Mouse (Mus musculus) brain, embryonic 14.5 days (tissue): Measurements from ENCODE around the gene Ssu72. TPM values are rescaled to one million over a fixed set of nuclear protein-coding genes. Genes with fewer than 3 reads are reported as not detected.

ENCODE experiments used
- DNase-seq: peaks from one replicate; pipeline ENCODE4 v3.0.0-alpha.2; 2011; ENCODE audit warnings: low read depth
- CTCF ChIP-seq: fragments of 200-500 bp; IDR thresholded peaks from 2 replicates; pipeline ENCODE4 v1.5.1; 2012; ENCODE audit warnings: inconsistent platforms, mild to moderate bottlenecking, moderate library complexity, borderline replicate concordance; ENCODE audit not compliant: insufficient read depth, insufficient read length; ENCODE audit errors: extremely low read depth
- POLR2A ChIP-seq: fragments of 200-500 bp; IDR thresholded peaks from 2 replicates; pipeline ENCODE4 v1.6.1; 2012; ENCODE audit warnings: mild to moderate bottlenecking, inconsistent platforms, borderline replicate concordance; ENCODE audit not compliant: poor library complexity, insufficient read depth, insufficient read length, severe bottlenecking; ENCODE audit errors: extremely low read depth
- polyA plus RNA-seq: library from polyadenylated mRNA; depleted of rRNA; stranded (reverse); fragments of >200 nt; gene quantifications from 2 replicates; pipeline ENCODE4 v1.2.3, GENCODE M21; 2012; rRNA removed

Gene Ssu72
- polyA plus RNA-seq, 1 experiment: 117 TPM

GRCm38 (mm10) chr4:155777816-155778215 is 73.2 kb downstream of the Ssu72 start:
- no peak for TF ChIP-seq POLR2A
- no peak for TF ChIP-seq CTCF
- DNase-seq: no peak

- TF ChIP-seq POLR2A (no peak), CTCF (no peak)
- no peak for DNase-seq
Observed at GRCm38 (mm10) chr4:155779498-155779897, 74.9 kb downstream of the Ssu72 start.

GRCm38 (mm10) chr4:155780895-155781294 is 76.3 kb downstream of the Ssu72 start:
- peak; percentile 32 for DNase-seq

More at GRCm38 (mm10) chr4:155780895-155781294, 76.3 kb downstream of the Ssu72 start:
- TF ChIP-seq POLR2A (no peak), CTCF (no peak)

Other genes starting within 250 kb of the Ssu72 start
- gene Tmem52, start 235.7 kb upstream of the Ssu72 start, polyA plus RNA-seq: 0.23 and 0.39 TPM in 2 replicates
- 1,050 and 1,071 TPM in 2 replicates for gene Gnb1, start 213.4 kb upstream of the Ssu72 start, polyA plus RNA-seq
- 86.2 and 100 TPM in 2 replicates for gene Nadk, start 142.4 kb upstream of the Ssu72 start, polyA plus RNA-seq
- 15.0 and 21.8 TPM in 2 replicates for gene Slc35e2, start 103.4 kb upstream of the Ssu72 start, polyA plus RNA-seq
- 32.8 and 52.2 TPM in 2 replicates for gene Cdk11b, start 79.9 kb upstream of the Ssu72 start, polyA plus RNA-seq
- gene Gm10563, start 59.4 kb upstream of the Ssu72 start, polyA plus RNA-seq: not detected in 2 replicates
- gene Mmp23, start 51.4 kb upstream of the Ssu72 start, polyA plus RNA-seq: 9.8 and 11.0 TPM in 2 replicates
- 94.1 and 114 TPM in 2 replicates for gene Mib2, start 35.6 kb upstream of the Ssu72 start, polyA plus RNA-seq
- gene Fndc10, start 10.5 kb upstream of the Ssu72 start, polyA plus RNA-seq: 27.0 and 30.3 TPM in 2 replicates
- 31.1 and 31.4 TPM in 2 replicates for gene Tmem240, start 30.0 kb downstream of the Ssu72 start, polyA plus RNA-seq
- gene Atad3a, start 56.3 kb downstream of the Ssu72 start, polyA plus RNA-seq: 103 and 120 TPM in 2 replicates
- gene Vwa1, start 69.9 kb downstream of the Ssu72 start, polyA plus RNA-seq: 22.0 and 25.3 TPM in 2 replicates
- 1.4 and 1.5 TPM in 2 replicates for gene Tmem88b, start 81.1 kb downstream of the Ssu72 start, polyA plus RNA-seq
- gene Ankrd65, start 85.6 kb downstream of the Ssu72 start, polyA plus RNA-seq: not detected in 2 replicates
- gene Mrpl20, start 98.1 kb downstream of the Ssu72 start, polyA plus RNA-seq: 94.1 and 117 TPM in 2 replicates
- 161 and 223 TPM in 2 replicates for gene Ccnl2, start 107.7 kb downstream of the Ssu72 start, polyA plus RNA-seq
- gene Aurkaip1, start 126.5 kb downstream of the Ssu72 start, polyA plus RNA-seq: 100 and 128 TPM in 2 replicates
- 39.9 and 42.2 TPM in 2 replicates for gene Mxra8, start 134.9 kb downstream of the Ssu72 start, polyA plus RNA-seq
- gene Dvl1, start 142.6 kb downstream of the Ssu72 start, polyA plus RNA-seq: 139 and 184 TPM in 2 replicates
- 0.77 and 0.83 TPM in 2 replicates for gene Tas1r3, start 158.6 kb downstream of the Ssu72 start, polyA plus RNA-seq
- 29.0 and 30.0 TPM in 2 replicates for gene Cptp, start 164.6 kb downstream of the Ssu72 start, polyA plus RNA-seq
- gene Ints11, start 164.7 kb downstream of the Ssu72 start, polyA plus RNA-seq: 69.1 and 96.2 TPM in 2 replicates
- gene Pusl1, start 187.0 kb downstream of the Ssu72 start, polyA plus RNA-seq: 75.1 and 115 TPM in 2 replicates
- gene Acap3, start 187.0 kb downstream of the Ssu72 start, polyA plus RNA-seq: 128 and 130 TPM in 2 replicates
- 114 and 144 TPM in 2 replicates for gene Ube2j2, start 239.0 kb downstream of the Ssu72 start, polyA plus RNA-seq